Mouse (Mus musculus): ENCODE data around the gene Ptpn6.

DNA sequence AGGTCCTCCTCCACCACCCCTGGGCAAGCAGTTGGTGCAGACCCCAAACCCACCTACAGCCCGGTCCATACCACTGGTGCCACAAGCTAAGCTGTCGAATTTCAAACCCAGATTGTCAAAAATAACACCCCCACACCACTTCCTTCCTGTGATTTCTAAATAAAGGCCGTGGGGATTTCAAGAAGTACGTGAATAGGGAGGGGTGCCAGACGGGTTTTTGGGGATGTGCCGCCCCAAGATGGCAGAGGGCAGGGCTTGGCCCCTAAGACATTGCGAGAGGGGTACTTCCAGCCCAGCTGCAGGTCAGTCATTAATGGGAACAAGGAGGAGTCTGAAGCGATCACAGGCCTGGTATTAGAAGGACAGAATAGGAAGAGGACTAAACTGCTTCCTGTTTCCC, 15.0 kb downstream of the Ptpn6 start:
- TF ChIP-seq CTCF (IDR thresholded peaks at IDR 0.05) (no peak), EP300 (IDR thresholded peaks at IDR 0.05) (no peak)

Data from lung, postnatal 0 days (tissue).